Mouse (Mus musculus): ENCODE results near the gene Hist1h2ad. TPM values are rescaled to one million over a fixed set of nuclear protein-coding genes. Genes with fewer than 3 reads are reported as not detected.
"Not testable (repeated sequence)": the region's sequence is repeated elsewhere in the genome, so short reads cannot be mapped to it uniquely, and the experiment has no call there.

Hist1h2ad gene
- polyA plus RNA-seq, 1 experiment from 2014 or later = 0.86 TPM

- H3K27ac ChIP-seq; H3K9me3 ChIP-seq; H3K27me3 ChIP-seq (replicated peaks); H3K36me3 ChIP-seq: not testable (repeated sequence)
- Histone ChIP-seq H3K4me1 (peaks cover 28% of the 10 kb centered on the region), H3K9ac (peak overlapping the region; percentile 45; the same call in 1 of the 2 replicates), H3K4me3 (peak overlapping the region; percentile 25; the same call in 1 of the 2 replicates), H3K4me2 (replicated peaks) (peak overlapping the region; percentile 72)
- peak; percentile 5 for ATAC-seq (ENCODE audit: low FRiP score, low read depth)
- WGBS = 1% methylated on average over 11 of the region's 39 CpGs
These were observed 477 bp downstream of the Hist1h2ad start for GRCm38 (mm10) chr13:23574546-23575170.

- Histone ChIP-seq H3K9me3 (no peaks in the 10 kb centered on the region), H3K9ac (peak within 1 kb of the TSS; percentile 65), H3K4me2 (replicated peaks) (peak within 1 kb of the TSS; percentile 62), H3K4me3 (peak within 1 kb of the TSS; percentile 41), H3K36me3 (no peaks in the 10 kb centered on the region), H3K27ac (peak within 1 kb of the TSS; percentile 51; the same call in 1 of the 2 replicates), H3K4me1 (peaks cover 24% of the 10 kb centered on the region), H3K27me3 (replicated peaks) (no peaks in the 10 kb centered on the region)
- WGBS = under 1% methylated on average over 18 of the region's 18 CpGs
- peak; percentile 51 for ATAC-seq (ENCODE audit: low FRiP score, low read depth)
These were observed 1.2 kb downstream of the Hist1h2ad start, which contains the start of gene Hist1h3d for GRCm38 (mm10) chr13:23575271-23575851. Gene Hist1h3d, plus strand, starts transcription at chr13:23575763.

- ATAC-seq (ENCODE audit: low FRiP score, low read depth); H3K9me3 ChIP-seq; H3K36me3 ChIP-seq; H3K27me3 ChIP-seq (replicated peaks): not testable (repeated sequence)
- Histone ChIP-seq H3K9ac (peak overlapping the region; percentile 65), H3K27ac (peak overlapping the region; percentile 51; the same call in 1 of the 2 replicates), H3K4me1 (peaks cover 24% of the 10 kb centered on the region), H3K4me2 (replicated peaks) (peak overlapping the region; percentile 62), H3K4me3 (peak overlapping the region; percentile 41)
- 2% methylated on average over 19 of the region's 40 CpGs for WGBS
These were observed 1.7 kb downstream of the Hist1h2ad start for GRCm38 (mm10) chr13:23575864-23576313.

- 7% methylated on average over 7 of the region's 7 CpGs for WGBS
- Histone ChIP-seq H3K9ac (peak overlapping the region; percentile 65), H3K4me1 (peaks cover 24% of the 10 kb centered on the region), H3K36me3 (no peaks in the 10 kb centered on the region), H3K27ac (peak overlapping the region; percentile 51; the same call in 1 of the 2 replicates), H3K9me3 (no peaks in the 10 kb centered on the region), H3K4me2 (replicated peaks) (peak overlapping the region; percentile 62), H3K27me3 (replicated peaks) (no peaks in the 10 kb centered on the region), H3K4me3 (peak overlapping the region; percentile 41)
- no peak for ATAC-seq (ENCODE audit: low FRiP score, low read depth)
These were observed 2.2 kb downstream of the Hist1h2ad start for GRCm38 (mm10) chr13:23576351-23576881.

- Histone ChIP-seq H3K27ac (no peak overlapping the region), H3K4me2 (replicated peaks) (peak overlapping the region; percentile 62), H3K9ac (no peak overlapping the region), H3K27me3 (replicated peaks) (no peaks in the 10 kb centered on the region), H3K36me3 (no peaks in the 10 kb centered on the region), H3K9me3 (no peaks in the 10 kb centered on the region), H3K4me3 (0 out of 2 replicates have a peak overlapping the region, but pooled peaks have one; percentile 41), H3K4me1 (peaks cover 27% of the 10 kb centered on the region)
- WGBS = 57% methylated on average over 6 of the region's 6 CpGs
- no peak for ATAC-seq (ENCODE audit: low FRiP score, low read depth)
These were observed 2.9 kb downstream of the Hist1h2ad start for GRCm38 (mm10) chr13:23576906-23577639.

- 88% methylated on average over 1 of the region's 1 CpGs for WGBS
- Histone ChIP-seq H3K4me2 (replicated peaks) (no peak overlapping the region; the same call in 1 of the 2 replicates), H3K27ac (no peak overlapping the region), H3K9me3 (no peaks in the 10 kb centered on the region), H3K27me3 (replicated peaks) (no peaks in the 10 kb centered on the region), H3K4me1 (peaks cover 26% of the 10 kb centered on the region), H3K36me3 (no peaks in the 10 kb centered on the region), H3K9ac (no peak overlapping the region), H3K4me3 (no peak overlapping the region)
- no peak for ATAC-seq (ENCODE audit: low FRiP score, low read depth)
These were observed 3.7 kb downstream of the Hist1h2ad start for GRCm38 (mm10) chr13:23577835-23578234.

GRCm38 (mm10) chr13:23581408-23582218 lies 7.4 kb downstream of the Hist1h2ad start, which contains the start of gene Hist1h4d:
Gene Hist1h4d, plus strand, starts transcription at chr13:23581598.
- Histone ChIP-seq H3K9ac (peak within 1 kb of the TSS; percentile 56), H3K4me2 (replicated peaks) (peak within 1 kb of the TSS; percentile 65), H3K27me3 (replicated peaks) (no peaks in the 10 kb centered on the region), H3K9me3 (no peaks in the 10 kb centered on the region), H3K27ac (peak within 1 kb of the TSS; percentile 27), H3K4me1 (peaks cover 30% of the 10 kb centered on the region), H3K36me3 (no peaks in the 10 kb centered on the region), H3K4me3 (peak within 1 kb of the TSS; percentile 34)
- ATAC-seq (ENCODE audit: low FRiP score, low read depth) = peak; percentile 86
- WGBS = under 1% methylated on average over 43 of the region's 43 CpGs

- no peak for ATAC-seq (ENCODE audit: low FRiP score, low read depth)
- Histone ChIP-seq H3K27me3 (replicated peaks) (no peaks in the 10 kb centered on the region), H3K4me1 (peaks cover 27% of the 10 kb centered on the region), H3K36me3 (no peaks in the 10 kb centered on the region), H3K4me3 (peak overlapping the region; percentile 34), H3K27ac (peak overlapping the region; percentile 27), H3K9me3 (no peaks in the 10 kb centered on the region), H3K4me2 (replicated peaks) (peak overlapping the region; percentile 65), H3K9ac (peak overlapping the region; percentile 56)
- 5% methylated on average over 6 of the region's 6 CpGs for WGBS
These were observed 8.3 kb downstream of the Hist1h2ad start for GRCm38 (mm10) chr13:23582219-23583056.

- no peak overlapping the region for H3K9ac ChIP-seq
- no peak for ATAC-seq (ENCODE audit: low FRiP score, low read depth)
- H3K4me1 ChIP-seq = peaks cover 27% of the 10 kb centered on the region
- H3K4me2 ChIP-seq (replicated peaks) = peak overlapping the region; percentile 65; the same call in 1 of the 2 replicates
- no peaks in the 10 kb centered on the region for H3K36me3 ChIP-seq
- H3K27me3 ChIP-seq (replicated peaks) = no peaks in the 10 kb centered on the region
- H3K9me3 ChIP-seq = no peaks in the 10 kb centered on the region
- H3K4me3 ChIP-seq = no peak overlapping the region
- H3K27ac ChIP-seq = no peak overlapping the region
These were observed 9.3 kb downstream of the Hist1h2ad start for GRCm38 (mm10) chr13:23583387-23584068.

GRCm38 (mm10) chr13:23584331-23584730 lies 10.2 kb downstream of the Hist1h2ad start:
- H3K4me1 ChIP-seq = peaks cover 27% of the 10 kb centered on the region
- no peak overlapping the region for H3K4me3 ChIP-seq
- peak overlapping the region; percentile 27 for H3K9ac ChIP-seq
- H3K27me3 ChIP-seq (replicated peaks) = no peaks in the 10 kb centered on the region
- H3K27ac ChIP-seq = peak overlapping the region; percentile 86; the same call in 1 of the 2 replicates
- peak overlapping the region; percentile 71 for H3K4me2 ChIP-seq (replicated peaks)
- H3K36me3 ChIP-seq = no peaks in the 10 kb centered on the region
- no peak for ATAC-seq (ENCODE audit: low FRiP score, low read depth)
- no peaks in the 10 kb centered on the region for H3K9me3 ChIP-seq

Data from neural tube, embryonic 12.5 days (tissue).